Mouse (Mus musculus) Muller cell, postnatal 12 days (primary cell): Measurements from ENCODE around the gene Rab11fip3.

Experiments
- DNase-seq: peaks from one replicate; pipeline ENCODE4 v3.0.0-alpha.2; 2015; ENCODE audit errors: inconsistent ontology term

The Rab11fip3 gene

GRCm38 (mm10) chr17:25956201-25956600 is 113.2 kb downstream of the Rab11fip3 start:
- no peak for DNase-seq

- DNase-seq, result no peak
Observed at GRCm38 (mm10) chr17:25955736-25956135, 113.6 kb downstream of the Rab11fip3 start.

GRCm38 (mm10) chr17:25954671-25955070 is 114.7 kb downstream of the Rab11fip3 start:
- no peak for DNase-seq

- DNase-seq, result no peak
Observed at GRCm38 (mm10) chr17:25953161-25953560, 116.2 kb downstream of the Rab11fip3 start.

GRCm38 (mm10) chr17:25951803-25952623 is 117.3 kb downstream of the Rab11fip3 start, which contains the start of gene A930017K11Rik:
Gene A930017K11Rik, minus strand, starts transcription at chr17:25952565.
- DNase-seq, result no peak

GRCm38 (mm10) chr17:25951225-25951802 is 118.0 kb downstream of the Rab11fip3 start:
- DNase-seq, result peak; percentile 50

- no peak for DNase-seq
Observed at GRCm38 (mm10) chr17:25950706-25951105, 118.6 kb downstream of the Rab11fip3 start.

- DNase-seq, result no peak
Observed at GRCm38 (mm10) chr17:25949981-25950380, 119.4 kb downstream of the Rab11fip3 start.

- DNase-seq, result no peak
Observed at GRCm38 (mm10) chr17:25948051-25948450, 121.3 kb downstream of the Rab11fip3 start.

- DNase-seq, result no peak
Observed at GRCm38 (mm10) chr17:25947576-25947975, 121.8 kb downstream of the Rab11fip3 start.

- no peak for DNase-seq
Observed at GRCm38 (mm10) chr17:25946891-25947290, 122.5 kb downstream of the Rab11fip3 start.

- no peak for DNase-seq
Observed at GRCm38 (mm10) chr17:25946349-25946748, 123.0 kb downstream of the Rab11fip3 start.

GRCm38 (mm10) chr17:25945517-25946155 is 123.7 kb downstream of the Rab11fip3 start:
- peak; percentile 62 for DNase-seq

- no peak for DNase-seq
Observed at GRCm38 (mm10) chr17:25944366-25945163, 124.8 kb downstream of the Rab11fip3 start, which contains the start of the genes Pigq and Nhlrc4. Gene Pigq, minus strand, starts transcription at chr17:25944936. Gene Nhlrc4, minus strand, starts transcription at chr17:25944961.

- peak; percentile 32 for DNase-seq
Observed at GRCm38 (mm10) chr17:25943769-25944168, 125.6 kb downstream of the Rab11fip3 start.

- DNase-seq, result no peak
Observed at GRCm38 (mm10) chr17:25943221-25943620, 126.1 kb downstream of the Rab11fip3 start.

GRCm38 (mm10) chr17:25942597-25943151 is 126.7 kb downstream of the Rab11fip3 start:
- no peak for DNase-seq

GRCm38 (mm10) chr17:25941511-25942241 is 127.7 kb downstream of the Rab11fip3 start:
- peak; percentile 85 for DNase-seq
